Mouse (Mus musculus): ENCODE measurements around the gene Camkv. TPM values are rescaled to one million over a fixed set of nuclear protein-coding genes. Genes with fewer than 3 reads are reported as not detected.

The Camkv gene
- polyA plus RNA-seq, 1 experiment from 2014 or later = 25.1 TPM

DNA sequence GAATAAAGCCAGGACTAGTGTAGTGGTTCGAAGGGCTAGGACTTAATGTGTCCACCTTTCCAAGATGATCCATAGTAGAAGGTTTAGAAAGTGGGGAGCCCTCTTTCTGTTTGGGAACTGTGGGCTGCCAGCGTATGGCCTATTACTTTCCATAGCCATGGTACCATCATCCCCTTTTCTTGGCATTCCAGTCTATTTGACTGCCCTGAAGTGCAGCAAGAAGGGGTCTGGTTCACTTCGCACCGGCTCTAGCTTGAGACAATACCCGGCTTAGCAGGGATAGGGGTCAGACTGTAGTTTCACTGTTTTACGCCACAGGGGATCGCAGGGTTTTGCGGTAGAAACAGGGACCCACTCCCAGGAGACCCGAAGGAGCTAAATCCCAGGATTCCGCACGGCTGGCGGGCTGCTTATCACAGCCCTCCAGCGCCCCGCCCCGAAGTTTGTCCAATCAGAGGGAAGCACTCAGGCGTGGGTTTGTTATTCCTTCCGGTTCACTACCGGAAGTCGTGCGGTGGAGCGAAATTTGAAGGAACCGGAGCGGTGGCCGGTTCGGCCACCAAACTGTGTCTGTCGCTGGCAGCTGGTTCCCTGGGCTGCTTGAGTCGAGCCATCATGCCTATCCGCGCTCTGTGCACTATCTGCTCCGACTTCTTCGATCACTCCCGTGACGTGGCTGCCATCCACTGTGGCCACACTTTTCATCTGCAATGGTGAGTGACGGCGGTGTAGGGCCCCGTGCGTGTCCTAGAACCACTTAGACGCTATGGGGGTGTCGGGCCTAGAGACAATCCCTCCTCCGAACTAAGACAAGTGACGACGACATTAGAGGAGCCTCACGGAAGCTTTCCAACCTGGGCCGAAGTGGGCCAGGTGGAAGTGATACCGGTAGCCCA lies 15.2 kb downstream of the Camkv start:
- 15% methylated on average over 45 of the region's 45 CpGs for WGBS
- Histone ChIP-seq H3K4me1 (ENCODE audit: control insufficient read depth, insufficient read depth, low read length) (peaks cover 7% of the 10 kb centered on the region; the same call in 1 of the 2 replicates), H3K4me2 (ENCODE audit: low read length) (peak overlapping the region; percentile 61), H3K27ac (ENCODE audit: low read depth, low read length) (peak overlapping the region; percentile 71), H3K36me3 (ENCODE audit: control insufficient read depth, insufficient read depth, low read length) (no peaks in the 10 kb centered on the region), H3K9ac (ENCODE audit: low read length) (peak overlapping the region; percentile 76), H3K9me3 (replicated peaks; ENCODE audit: control insufficient read depth, low read length) (no peaks in the 10 kb centered on the region), H3K4me3 (ENCODE audit: low read depth, low read length) (peak overlapping the region; percentile 47), H3K27me3 (replicated peaks; ENCODE audit: control insufficient read depth, insufficient read depth, low read length) (no peaks in the 10 kb centered on the region)
- DNase-seq (ENCODE audit: low spot score) (peak; percentile 97), ATAC-seq (peak; percentile 97)

DNA sequence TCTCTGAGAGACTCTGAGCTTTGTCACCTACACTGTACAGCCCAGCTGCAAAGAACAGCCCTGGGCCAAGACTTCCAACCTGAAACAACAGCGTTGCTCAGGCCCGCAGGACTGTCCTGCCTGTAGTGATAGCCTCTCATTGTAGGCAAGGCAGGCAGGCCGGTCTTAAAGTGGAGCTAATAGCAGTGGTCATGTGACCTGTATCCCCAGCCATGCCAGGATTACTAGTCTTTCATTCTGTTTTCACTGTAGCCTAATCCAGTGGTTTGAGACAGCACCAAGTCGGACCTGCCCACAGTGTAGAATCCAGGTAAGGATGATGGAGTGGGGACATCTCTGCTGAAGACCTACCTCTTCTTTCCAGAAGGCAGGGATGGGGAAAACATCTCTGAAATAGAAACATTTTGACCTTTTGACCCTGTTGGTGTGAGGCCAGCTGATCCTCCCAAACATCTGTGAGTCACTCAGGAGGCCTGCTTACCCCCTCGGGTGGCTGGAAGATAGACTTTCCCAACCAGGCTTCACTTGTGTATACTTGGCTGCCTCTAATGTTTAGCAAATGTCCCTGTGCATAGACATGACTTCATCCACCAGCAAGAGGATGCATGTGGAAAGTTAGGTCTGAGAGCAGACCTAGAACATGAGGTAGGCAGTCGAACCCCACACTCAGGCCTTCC lies 20.3 kb downstream of the Camkv start:
- no peak overlapping the region for H3K27ac ChIP-seq (ENCODE audit: low read depth, low read length)
- no peak for ATAC-seq
- H3K4me3 ChIP-seq (ENCODE audit: low read depth, low read length) = no peak overlapping the region
- 0 out of 2 replicates have a peak, but pooled peaks cover 3% of the 10 kb centered on the region for H3K4me1 ChIP-seq (ENCODE audit: control insufficient read depth, insufficient read depth, low read length)
- H3K9me3 ChIP-seq (replicated peaks; ENCODE audit: control insufficient read depth, low read length) = no peaks in the 10 kb centered on the region
- no peaks in the 10 kb centered on the region for H3K27me3 ChIP-seq (replicated peaks; ENCODE audit: control insufficient read depth, insufficient read depth, low read length)
- DNase-seq (ENCODE audit: low spot score) = no peak
- no peak overlapping the region for H3K4me2 ChIP-seq (ENCODE audit: low read length)
- H3K9ac ChIP-seq (ENCODE audit: low read length) = no peak overlapping the region
- peaks cover 17% of the 10 kb centered on the region; the same call in 1 of the 2 replicates for H3K36me3 ChIP-seq (ENCODE audit: control insufficient read depth, insufficient read depth, low read length)
- WGBS = 84% methylated on average over 6 of the region's 6 CpGs

DNA sequence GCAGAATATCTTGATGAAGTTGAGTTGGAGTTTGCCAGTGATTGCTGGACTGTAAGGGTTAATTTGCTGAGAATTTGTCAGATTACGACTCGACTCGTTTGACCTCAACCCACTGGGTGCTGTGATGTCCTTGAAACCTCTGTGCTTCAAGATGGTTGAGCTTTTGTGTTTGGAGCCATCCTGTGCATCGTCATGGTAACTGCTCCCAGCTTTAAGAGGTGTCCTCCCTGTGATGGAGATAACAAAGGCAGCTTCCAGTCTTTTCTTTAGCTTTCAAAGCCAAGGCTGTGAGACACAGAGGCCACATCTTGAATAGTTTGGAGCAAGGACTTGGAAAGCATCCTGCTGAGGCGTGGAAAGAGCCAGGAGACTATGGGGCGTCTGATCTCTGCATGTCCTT lies 21.7 kb downstream of the Camkv start:
- Histone ChIP-seq H3K4me2 (ENCODE audit: low read length) (no peak overlapping the region), H3K36me3 (ENCODE audit: control insufficient read depth, insufficient read depth, low read length) (peaks cover 20% of the 10 kb centered on the region), H3K27ac (ENCODE audit: low read depth, low read length) (0 out of 2 replicates have a peak overlapping the region, but pooled peaks have one; percentile 39), H3K27me3 (replicated peaks; ENCODE audit: control insufficient read depth, insufficient read depth, low read length) (no peaks in the 10 kb centered on the region), H3K4me1 (ENCODE audit: control insufficient read depth, insufficient read depth, low read length) (peaks cover 3% of the 10 kb centered on the region; the same call in 1 of the 2 replicates), H3K4me3 (ENCODE audit: low read depth, low read length) (no peak overlapping the region), H3K9ac (ENCODE audit: low read length) (no peak overlapping the region), H3K9me3 (replicated peaks; ENCODE audit: control insufficient read depth, low read length) (no peaks in the 10 kb centered on the region)
- WGBS = 39% methylated on average over 6 of the region's 6 CpGs
- DNase-seq (ENCODE audit: low spot score) (no peak), ATAC-seq (no peak)

DNA sequence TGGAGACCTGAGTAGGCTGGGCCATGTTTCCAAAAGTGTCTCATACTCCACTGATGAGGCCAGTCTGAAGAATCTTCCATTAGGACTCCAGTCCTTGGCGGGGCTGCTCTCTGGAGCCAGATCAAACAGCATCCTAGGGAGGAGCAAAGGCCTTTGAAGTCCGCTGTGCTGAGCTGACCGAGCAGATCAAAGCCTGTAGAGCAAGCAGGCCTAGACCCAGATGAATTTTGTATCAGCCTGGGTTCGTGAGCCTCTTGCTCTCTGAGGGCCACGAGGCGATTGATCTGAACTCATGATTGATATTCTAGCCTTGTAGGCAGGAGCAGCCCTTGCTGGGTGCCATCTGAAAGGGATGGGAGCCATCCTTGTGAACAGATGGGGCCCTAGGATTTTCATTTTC lies 24.4 kb downstream of the Camkv start:
- Histone ChIP-seq H3K9me3 (replicated peaks; ENCODE audit: control insufficient read depth, low read length) (no peaks in the 10 kb centered on the region), H3K27ac (ENCODE audit: low read depth, low read length) (peak overlapping the region; percentile 59; the same call in 1 of the 2 replicates), H3K4me1 (ENCODE audit: control insufficient read depth, insufficient read depth, low read length) (peaks cover 3% of the 10 kb centered on the region; the same call in 1 of the 2 replicates), H3K27me3 (replicated peaks; ENCODE audit: control insufficient read depth, insufficient read depth, low read length) (no peaks in the 10 kb centered on the region), H3K36me3 (ENCODE audit: control insufficient read depth, insufficient read depth, low read length) (peaks cover 37% of the 10 kb centered on the region), H3K4me3 (ENCODE audit: low read depth, low read length) (no peak overlapping the region), H3K9ac (ENCODE audit: low read length) (no peak overlapping the region), H3K4me2 (ENCODE audit: low read length) (no peak overlapping the region)
- ATAC-seq (no peak), DNase-seq (ENCODE audit: low spot score) (no peak)
- WGBS = 80% methylated on average over 6 of the region's 6 CpGs

DNA sequence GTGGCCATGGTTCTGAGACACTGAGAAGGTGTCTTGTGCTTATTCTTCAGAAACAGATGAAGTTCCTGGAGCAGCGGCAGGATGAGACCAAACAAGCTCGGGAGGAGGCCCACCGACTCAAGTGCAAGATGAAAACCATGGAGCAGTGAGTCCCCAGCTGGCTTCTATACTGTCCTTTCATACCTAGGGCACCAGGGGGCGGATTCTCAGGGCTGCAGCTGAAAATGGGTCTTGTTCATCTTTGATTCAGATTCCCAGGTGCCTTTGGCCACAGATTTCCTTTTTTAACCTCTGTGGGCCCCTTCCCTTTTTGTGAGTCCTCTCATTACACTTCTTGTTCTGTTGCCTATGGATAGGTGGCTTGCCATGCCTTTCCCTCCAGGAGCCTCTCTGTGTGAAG lies 25.5 kb downstream of the Camkv start:
- no peak overlapping the region for H3K9ac ChIP-seq (ENCODE audit: low read length)
- DNase-seq (ENCODE audit: low spot score) (no peak), ATAC-seq (no peak)
- H3K4me2 ChIP-seq (ENCODE audit: low read length) = no peak overlapping the region; the same call in 1 of the 2 replicates
- H3K36me3 ChIP-seq (ENCODE audit: control insufficient read depth, insufficient read depth, low read length) = peaks cover 39% of the 10 kb centered on the region
- H3K27me3 ChIP-seq (replicated peaks; ENCODE audit: control insufficient read depth, insufficient read depth, low read length) = no peaks in the 10 kb centered on the region
- no peaks in the 10 kb centered on the region for H3K9me3 ChIP-seq (replicated peaks; ENCODE audit: control insufficient read depth, low read length)
- H3K4me3 ChIP-seq (ENCODE audit: low read depth, low read length) = no peak overlapping the region
- peaks cover 3% of the 10 kb centered on the region; the same call in 1 of the 2 replicates for H3K4me1 ChIP-seq (ENCODE audit: control insufficient read depth, insufficient read depth, low read length)
- 80% methylated on average over 4 of the region's 4 CpGs for WGBS
- H3K27ac ChIP-seq (ENCODE audit: low read depth, low read length) = peak overlapping the region; percentile 59; the same call in 1 of the 2 replicates

DNA sequence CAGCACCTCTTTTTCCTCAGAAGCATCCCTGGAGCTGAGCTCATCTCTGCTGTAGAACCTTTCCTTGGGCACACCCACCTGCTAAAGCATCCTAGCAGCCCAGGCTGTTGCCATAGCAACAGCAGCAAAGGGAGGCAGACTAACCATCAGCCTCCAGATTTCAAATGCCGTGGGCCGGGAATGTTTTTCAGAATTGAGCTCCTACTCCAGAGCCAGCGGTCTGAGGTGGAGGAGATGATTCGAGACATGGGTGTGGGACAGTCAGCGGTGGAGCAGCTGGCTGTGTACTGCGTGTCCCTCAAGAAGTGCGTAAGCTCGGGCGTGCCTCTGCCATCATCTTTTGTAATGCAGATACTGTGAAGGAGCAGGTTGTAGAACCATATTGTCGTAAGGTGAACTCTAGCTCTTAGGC lies 25.9 kb downstream of the Camkv start:
- no peak overlapping the region; the same call in 1 of the 2 replicates for H3K4me2 ChIP-seq (ENCODE audit: low read length)
- 77% methylated on average over 10 of the region's 10 CpGs for WGBS
- DNase-seq (ENCODE audit: low spot score) = peak; percentile 80
- H3K36me3 ChIP-seq (ENCODE audit: control insufficient read depth, insufficient read depth, low read length) = peaks cover 41% of the 10 kb centered on the region
- peak overlapping the region; percentile 59 for H3K27ac ChIP-seq (ENCODE audit: low read depth, low read length)
- no peak overlapping the region for H3K9ac ChIP-seq (ENCODE audit: low read length)
- ATAC-seq = peak; percentile 73; the same call in 1 of the 2 replicates
- H3K4me3 ChIP-seq (ENCODE audit: low read depth, low read length) = no peak overlapping the region
- H3K27me3 ChIP-seq (replicated peaks; ENCODE audit: control insufficient read depth, insufficient read depth, low read length) = no peaks in the 10 kb centered on the region
- H3K4me1 ChIP-seq (ENCODE audit: control insufficient read depth, insufficient read depth, low read length) = peaks cover 3% of the 10 kb centered on the region; the same call in 1 of the 2 replicates
- H3K9me3 ChIP-seq (replicated peaks; ENCODE audit: control insufficient read depth, low read length) = no peaks in the 10 kb centered on the region

DNA sequence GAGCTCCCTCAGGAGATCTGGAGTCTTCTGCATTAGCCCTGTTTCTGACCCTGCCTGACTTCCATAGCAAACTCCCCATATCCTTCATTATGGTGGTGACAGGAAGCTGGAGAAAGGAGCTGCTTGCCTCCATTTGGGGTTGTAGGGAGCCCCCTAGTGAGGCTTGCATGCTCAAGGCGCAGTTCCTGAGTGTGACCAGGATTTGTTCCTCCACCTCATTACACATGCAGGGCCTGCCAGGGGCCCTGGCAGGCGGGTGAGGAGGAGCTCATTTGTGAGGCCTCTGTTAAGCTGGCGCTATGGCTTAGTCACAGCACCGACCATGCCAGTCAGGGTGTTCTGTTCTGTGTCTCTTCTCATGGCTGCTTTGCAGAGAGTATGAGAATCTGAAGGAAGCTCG lies 26.4 kb downstream of the Camkv start:
- H3K4me2 ChIP-seq (ENCODE audit: low read length) = no peak overlapping the region; the same call in 1 of the 2 replicates
- peaks cover 3% of the 10 kb centered on the region; the same call in 1 of the 2 replicates for H3K4me1 ChIP-seq (ENCODE audit: control insufficient read depth, insufficient read depth, low read length)
- peak; percentile 40 for ATAC-seq
- no peaks in the 10 kb centered on the region for H3K27me3 ChIP-seq (replicated peaks; ENCODE audit: control insufficient read depth, insufficient read depth, low read length)
- peak; percentile 65 for DNase-seq (ENCODE audit: low spot score)
- H3K9ac ChIP-seq (ENCODE audit: low read length) = no peak overlapping the region
- H3K4me3 ChIP-seq (ENCODE audit: low read depth, low read length) = no peak overlapping the region
- peak overlapping the region; percentile 59 for H3K27ac ChIP-seq (ENCODE audit: low read depth, low read length)
- WGBS = 46% methylated on average over 5 of the region's 5 CpGs
- H3K9me3 ChIP-seq (replicated peaks; ENCODE audit: control insufficient read depth, low read length) = no peaks in the 10 kb centered on the region
- H3K36me3 ChIP-seq (ENCODE audit: control insufficient read depth, insufficient read depth, low read length) = peaks cover 39% of the 10 kb centered on the region

DNA sequence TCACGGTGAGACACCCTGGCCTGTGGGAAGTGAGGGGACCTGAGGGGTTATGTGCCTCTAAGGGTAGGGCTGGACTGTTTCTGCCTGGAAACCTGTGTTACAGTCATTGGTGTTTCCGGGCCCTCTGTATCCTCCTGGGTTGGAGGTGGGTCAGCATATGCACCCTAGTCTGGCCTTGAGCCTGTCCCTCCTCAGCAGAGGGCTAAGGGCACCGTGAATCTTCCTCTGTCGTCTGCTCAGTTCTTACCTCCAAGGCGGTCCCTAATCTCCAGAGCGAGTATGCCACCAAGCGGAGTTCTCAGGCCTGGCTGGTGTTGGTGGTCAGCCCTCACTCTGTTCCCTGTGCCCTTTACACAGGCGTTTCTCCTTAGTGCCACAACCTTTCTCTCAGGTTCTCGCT lies 27.4 kb downstream of the Camkv start:
- H3K9me3 ChIP-seq (replicated peaks; ENCODE audit: control insufficient read depth, low read length) = no peaks in the 10 kb centered on the region

More for the DNA sequence above, 27.4 kb downstream of the Camkv start:
- 92% methylated on average over 9 of the region's 9 CpGs for WGBS
- H3K27me3 ChIP-seq (replicated peaks; ENCODE audit: control insufficient read depth, insufficient read depth, low read length) = no peaks in the 10 kb centered on the region
- no peak overlapping the region for H3K27ac ChIP-seq (ENCODE audit: low read depth, low read length)
- no peak overlapping the region for H3K4me3 ChIP-seq (ENCODE audit: low read depth, low read length)
- no peak overlapping the region for H3K4me2 ChIP-seq (ENCODE audit: low read length)
- H3K36me3 ChIP-seq (ENCODE audit: control insufficient read depth, insufficient read depth, low read length) = peaks cover 33% of the 10 kb centered on the region
- no peak overlapping the region for H3K9ac ChIP-seq (ENCODE audit: low read length)
- DNase-seq (ENCODE audit: low spot score) = no peak
- no peak for ATAC-seq
- peaks cover 3% of the 10 kb centered on the region; the same call in 1 of the 2 replicates for H3K4me1 ChIP-seq (ENCODE audit: control insufficient read depth, insufficient read depth, low read length)

Measured in forebrain, embryonic 14.5 days (tissue).